Mouse (Mus musculus) small intestine, adult 2 months (tissue): ENCODE measurements around the gene Timd2.

Source experiments
- CTCF ChIP-seq: fragments of 200-500 bp; IDR thresholded peaks from 2 replicates; pipeline ENCODE4 v1.5.1; 2012; ENCODE audit warnings: low read depth, mild to moderate bottlenecking, control low read depth, inconsistent platforms, low read length, moderate library complexity, mixed read lengths; ENCODE audit not compliant: insufficient replicate concordance, insufficient read length; ENCODE audit errors: extremely low read depth
- POLR2A ChIP-seq: fragments of 200-500 bp; IDR thresholded peaks from 2 replicates; pipeline ENCODE4 v1.6.1; 2012; ENCODE audit warnings: low read depth, mild to moderate bottlenecking, control low read depth, inconsistent platforms, low read length, moderate library complexity

GRCm38 (mm10) chr11:46698830-46699229 is 8.0 kb downstream of the Timd2 start:
- TF ChIP-seq POLR2A (no peak), CTCF (no peak)
